ENCODE assay signal across 12 mouse cellular contexts in the genomic region with DNA sequence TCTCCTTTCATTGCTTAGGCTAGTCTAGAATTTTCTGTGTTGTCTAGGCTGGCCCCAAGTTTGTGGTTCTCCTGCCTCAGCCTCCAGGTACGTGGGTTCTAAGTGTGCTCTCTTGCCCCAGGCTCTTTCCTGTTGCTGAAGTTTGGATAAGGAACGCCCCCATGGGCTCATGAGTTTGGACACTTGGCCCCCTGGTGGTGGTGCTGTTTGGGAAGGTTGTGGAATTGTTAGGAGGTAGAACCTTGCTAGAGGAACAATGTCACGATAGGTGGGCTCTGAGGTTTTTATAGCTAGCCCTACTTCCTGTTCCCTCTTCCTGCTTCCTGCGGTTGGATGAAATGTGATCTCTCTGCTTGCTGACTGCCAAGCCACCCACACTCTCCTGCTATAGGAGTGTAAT.
DNase-seq lines count a peak whose midpoint lies in the region; ATAC-seq lines count a peak whose summit lies in the region.
"Had no signal": no experiment of that assay in that cellular context is flagged by ENCODE, and none has a peak within 500 bp of the region (broad histone marks: within the 10 kb centered on the region; RNA-seq: fewer than 3 reads in every experiment).

No protein-coding gene starts in this region.

- H3K4me2 ChIP-seq in liver, embryonic 11.5 days: no peak overlapping the region
- H3K4me2 ChIP-seq: heart, embryonic 11.5 days; intestine, embryonic 15.5 days had no signal

- no peak for ATAC-seq in liver, embryonic 11.5 days (replicated peaks; ENCODE audit: low FRiP score)
- ATAC-seq: forebrain, embryonic 14.5 days; intestine, embryonic 15.5 days had no signal

- no peaks in the 10 kb centered on the region for H3K36me3 ChIP-seq in liver, embryonic 11.5 days (ENCODE audit: control insufficient read depth, insufficient read depth, low read length)
- H3K36me3 ChIP-seq: intestine, embryonic 15.5 days had no signal

- H3K27me3 ChIP-seq in liver, embryonic 11.5 days (replicated peaks; ENCODE audit: control insufficient read depth, insufficient read depth, low read length): no peaks in the 10 kb centered on the region
- H3K27me3 ChIP-seq: intestine, embryonic 15.5 days had no signal

- no peak overlapping the region for H3K9ac ChIP-seq in liver, embryonic 11.5 days (ENCODE audit: low read depth, low read length)
- H3K9ac ChIP-seq: intestine, embryonic 15.5 days had no signal

- no peaks in the 10 kb centered on the region for H3K4me1 ChIP-seq in liver, embryonic 11.5 days (replicated peaks; ENCODE audit: control insufficient read depth, insufficient read depth, low read length)
- H3K4me1 ChIP-seq: intestine, embryonic 15.5 days had no signal

- peak; percentile 11 for DNase-seq in liver
- no peak for DNase-seq in liver, embryonic 11.5 days (ENCODE audit: low spot score)
- DNase-seq in 3T3-L1 (ENCODE audit: low read depth, low spot score): peak; percentile 40
- DNase-seq in 416B (ENCODE audit: low read depth): peak; percentile 64
- peak; percentile 8 for DNase-seq in adipocyte (ENCODE audit: low spot score)
- DNase-seq in retina, postnatal 1 day: no peak
- DNase-seq in frontal cortex, postnatal 36 days (ENCODE audit: low spot score in 2 of 2): no peak
- DNase-seq: cerebellum, adult 18-20 months; right cerebral cortex, adult 18-20 months had no signal

- H3K9me3 ChIP-seq in liver, embryonic 11.5 days (ENCODE audit: control insufficient read depth, low read length): no peaks in the 10 kb centered on the region
- H3K9me3 ChIP-seq: intestine, embryonic 15.5 days had no signal

- WGBS in liver, embryonic 11.5 days: 57% methylated on average over 4 of the region's 4 CpGs

- no peak overlapping the region for H3K27ac ChIP-seq in liver, embryonic 11.5 days (ENCODE audit: low read depth, low read length)
- H3K27ac ChIP-seq: intestine, embryonic 15.5 days had no signal

- H3K4me3 ChIP-seq in liver, embryonic 11.5 days (ENCODE audit: low read depth, low read length): no peak overlapping the region
- H3K4me3 ChIP-seq: intestine, embryonic 15.5 days had no signal

Comparison
In these comparisons a context has a peak if more than half of its experiments do, and no peak if none do; other contexts are left out.
1. DNase-seq: peak in liver (single experiment), 3T3-L1 (single experiment), 416B (single experiment) and adipocyte (single experiment); none in liver, embryonic 11.5 days (single experiment), retina, postnatal 1 day (single experiment) and frontal cortex, postnatal 36 days (0 of 2).